Mouse (Mus musculus) adipose tissue, adult 10 weeks (tissue): ENCODE data around the gene Sparc. TPM values are rescaled to one million over a fixed set of nuclear protein-coding genes. Genes with fewer than 3 reads are reported as not detected.

Experiments used
- polyA plus RNA-seq: library from polyadenylated mRNA; stranded (reverse); fragments of 350-450 nt; fragmentation: Illumina TruSeq; extraction: RNeasy Lipid Tissue Mini Kit (QIAGEN cat#74804); gene quantifications from one replicate; pipeline ENCODE4 v1.2.3, GENCODE M21; 2014; ENCODE audit warnings: low read depth, low replicate concordance

The Sparc gene
- polyA plus RNA-seq = 1,467 TPM

DNA sequence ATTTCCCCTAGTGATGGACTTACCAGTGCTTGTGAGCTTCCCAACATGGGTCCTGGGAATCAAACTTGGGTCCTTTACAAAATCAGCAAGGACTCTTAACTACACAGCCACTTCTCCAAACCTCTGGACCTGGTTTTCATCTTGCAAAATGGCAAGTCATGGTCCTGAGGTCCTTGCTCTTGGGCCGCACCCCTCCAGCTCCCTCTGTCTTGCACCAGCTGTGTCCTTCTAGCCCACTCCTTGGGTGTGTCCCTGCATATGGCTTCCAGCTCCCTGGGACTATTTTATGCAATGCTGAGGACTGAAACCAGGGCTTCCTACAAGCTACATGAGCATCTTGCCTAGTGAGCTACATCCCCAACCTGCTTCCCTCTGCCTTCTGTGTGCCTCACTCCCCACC, at the start of gene Sparc:
Gene Sparc (minus strand): TSS at position 206 of the 400 bp plus-strand sequence.

DNA sequence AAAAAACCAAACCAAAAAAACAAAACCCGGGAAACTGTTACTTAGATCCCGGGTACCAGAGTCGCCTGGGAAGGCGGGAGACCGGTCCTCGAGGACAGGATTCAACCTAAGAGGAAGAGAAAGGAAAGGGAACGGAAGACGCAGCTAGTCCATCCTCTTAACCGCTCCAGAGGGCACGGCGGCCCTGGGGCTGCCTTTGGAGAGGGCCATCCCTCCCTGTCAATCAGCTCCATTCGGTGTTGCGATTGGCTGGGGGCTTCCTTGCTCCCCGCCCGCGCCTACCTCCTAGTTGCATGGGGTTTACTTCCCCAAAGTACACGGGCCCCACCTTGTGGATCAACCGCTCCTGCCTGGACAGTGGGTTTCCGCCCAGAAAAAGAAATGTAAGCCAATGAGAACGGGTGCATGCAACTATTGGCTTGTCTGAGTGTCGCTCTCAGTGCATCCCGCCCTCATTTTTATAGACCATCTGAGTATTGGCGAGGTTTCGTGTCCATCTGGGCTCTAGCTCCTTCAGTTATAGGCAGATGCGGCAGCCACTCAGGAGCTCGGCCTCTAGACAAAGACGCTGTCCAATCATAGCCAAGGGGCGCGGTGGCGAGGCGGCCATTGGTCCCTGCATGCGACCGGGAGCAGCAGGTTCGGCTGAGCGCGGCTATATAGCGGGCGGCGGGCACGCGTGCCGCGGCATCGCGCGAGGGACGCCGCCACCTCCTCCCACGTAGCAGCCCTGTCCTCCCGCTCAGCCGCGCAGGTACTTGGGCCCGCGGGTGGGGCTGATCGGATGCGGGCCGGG, 46.3 kb upstream of the Sparc start, which contains the start of gene G3bp1:
Gene G3bp1 (plus strand): TSS at position 638 of the 796 bp plus-strand sequence.

DNA sequence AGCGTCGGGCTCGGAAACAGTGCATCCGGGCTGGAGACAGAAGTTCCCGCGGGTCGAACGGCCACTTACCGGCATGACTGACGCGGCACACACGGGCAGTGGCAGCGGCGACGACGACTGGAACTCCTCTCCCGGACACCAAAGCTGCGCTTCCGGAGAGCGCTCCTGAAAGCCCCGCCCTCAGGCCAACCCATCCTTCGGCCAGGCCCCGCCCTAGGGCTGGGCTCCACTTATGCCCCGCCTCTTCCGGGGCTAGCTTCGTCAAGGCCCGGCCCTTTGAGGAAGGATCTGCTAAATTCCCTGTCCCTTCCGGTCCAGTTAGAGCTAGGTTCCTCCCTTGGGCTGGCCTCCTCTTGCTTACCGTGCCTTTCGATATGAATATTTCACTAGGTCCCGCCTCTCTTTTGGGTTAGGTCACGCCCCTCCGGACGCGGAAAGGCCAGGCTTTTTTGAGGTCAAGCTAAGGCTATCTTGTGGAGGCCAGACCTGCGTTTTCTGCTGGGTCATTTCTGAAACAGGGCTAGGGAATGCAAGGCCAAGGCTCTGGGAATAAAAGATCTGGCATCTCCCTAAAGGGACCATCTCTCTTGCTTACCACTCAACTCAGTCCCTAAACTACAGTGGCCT, 38.1 kb upstream of the Sparc start, which contains the start of gene Atox1:
Gene Atox1 (minus strand): TSS at position 221 of the 627 bp plus-strand sequence.

Other genes starting within 250 kb of the Sparc start
- 40.2 TPM for gene Slc36a2, start 238.1 kb downstream of the Sparc start, polyA plus RNA-seq
- 6.8 TPM for gene Slc36a1, start 218.8 kb downstream of the Sparc start, polyA plus RNA-seq
- gene Fat2, start 86.6 kb downstream of the Sparc start, polyA plus RNA-seq = 1.4 TPM
- gene Atox1, start 38.1 kb upstream of the Sparc start, polyA plus RNA-seq = 405 TPM
- 28.7 TPM for gene G3bp1, start 46.5 kb upstream of the Sparc start, polyA plus RNA-seq
- gene Glra1, start 185.0 kb upstream of the Sparc start, polyA plus RNA-seq = not detected